Mouse (Mus musculus): ENCODE results near the gene Rnf130. TPM values are rescaled to one million over a fixed set of nuclear protein-coding genes. Genes with fewer than 3 reads are reported as not detected.

The Rnf130 gene
- 1 to 10 TPM; 2.5 to 5.7 TPM for polyA plus RNA-seq (2017; shearing (Covaris generic))

- peak; percentile 87 for ATAC-seq
Measured at GRCm38 (mm10) chr11:50024833-50025720, at the start of gene Rnf130. Rnf130 (plus strand) TSS chr11:50025346.

GRCm38 (mm10) chr11:49977963-49978568 lies 47.1 kb upstream of the Rnf130 start:
- ATAC-seq, result peak; percentile 55

GRCm38 (mm10) chr11:49978935-49979334 lies 46.2 kb upstream of the Rnf130 start:
- ATAC-seq, result no peak

GRCm38 (mm10) chr11:49980681-49981235 lies 44.4 kb upstream of the Rnf130 start:
- ATAC-seq, result no peak

- ATAC-seq, result no peak
Measured at GRCm38 (mm10) chr11:49981321-49981963, 43.7 kb upstream of the Rnf130 start.

- no peak for ATAC-seq
Measured at GRCm38 (mm10) chr11:49982094-49982493, 43.1 kb upstream of the Rnf130 start.

GRCm38 (mm10) chr11:49982881-49983280 lies 42.3 kb upstream of the Rnf130 start:
- ATAC-seq, result peak; percentile 72

GRCm38 (mm10) chr11:49983875-49984552 lies 41.1 kb upstream of the Rnf130 start:
- ATAC-seq, result peak; percentile 51

- no peak for ATAC-seq
Measured at GRCm38 (mm10) chr11:49985009-49985408, 40.1 kb upstream of the Rnf130 start.

GRCm38 (mm10) chr11:49986277-49987036 lies 38.7 kb upstream of the Rnf130 start:
- no peak for ATAC-seq

GRCm38 (mm10) chr11:49994536-49994935 lies 30.6 kb upstream of the Rnf130 start:
- peak; percentile 57 for ATAC-seq

- ATAC-seq, result no peak
Measured at GRCm38 (mm10) chr11:49996398-49996797, 28.7 kb upstream of the Rnf130 start.

- ATAC-seq, result peak; percentile 66
Measured at GRCm38 (mm10) chr11:49997321-49997720, 27.8 kb upstream of the Rnf130 start.

GRCm38 (mm10) chr11:50002853-50003252 lies 22.3 kb upstream of the Rnf130 start:
- ATAC-seq, result no peak

- no peak for ATAC-seq
Measured at GRCm38 (mm10) chr11:50007776-50008175, 17.4 kb upstream of the Rnf130 start.

- no peak for ATAC-seq
Measured at GRCm38 (mm10) chr11:50008231-50008630, 16.9 kb upstream of the Rnf130 start.

- no peak for ATAC-seq
Measured at GRCm38 (mm10) chr11:50013016-50013415, 12.1 kb upstream of the Rnf130 start.

GRCm38 (mm10) chr11:50016503-50016902 lies 8.6 kb upstream of the Rnf130 start:
- ATAC-seq, result no peak

- ATAC-seq, result peak; percentile 54
Measured at GRCm38 (mm10) chr11:50017511-50017910, 7.6 kb upstream of the Rnf130 start.

- no peak for ATAC-seq
Measured at GRCm38 (mm10) chr11:50018848-50019247, 6.3 kb upstream of the Rnf130 start.

GRCm38 (mm10) chr11:50022085-50022484 lies 3.1 kb upstream of the Rnf130 start:
- no peak for ATAC-seq

- peak; percentile 32 for ATAC-seq
Measured at GRCm38 (mm10) chr11:50024445-50024832, 707 bp upstream of the Rnf130 start.

Measured in CD4-positive, CD25-positive, alpha-beta regulatory T cell, adult 4 months (primary cell).